Mouse (Mus musculus): ENCODE measurements at regions not wholly inside any gene's neighbourhood (a gene's known extent, or its start where the extent isn't known, plus 50 kb on each side); places are given as distances from the start of the nearest gene placed in this dataset.

- TF ChIP-seq CTCF (IDR thresholded peaks at IDR 0.05; ENCODE audit: low read depth, low read length) = no peak
- TF ChIP-seq GATA1 (IDR thresholded peaks at IDR 0.05; ENCODE audit: borderline replicate concordance, low read length) = no peak
- TF ChIP-seq POLR2AphosphoS5 (IDR thresholded peaks at IDR 0.05; ENCODE audit: insufficient replicate concordance, low read depth, low read length) = no peak
- no peak for TF ChIP-seq GATA2 (IDR thresholded peaks at IDR 0.05; ENCODE audit: borderline replicate concordance, low read depth, low read length)
- no peak for TF ChIP-seq TAL1 (conservative IDR thresholded peaks at IDR 0.05; ENCODE audit: low read depth, low read length)
These were observed 187.9 kb downstream of the Mid1ip1 start for GRCm38 (mm10) chrX:10902686-10903085.
